Mouse (Mus musculus): ENCODE results near the gene Ecel1. TPM values are rescaled to one million over a fixed set of nuclear protein-coding genes. Genes with fewer than 3 reads are reported as not detected.

The Ecel1 gene
- total RNA-seq, 2 experiments from 2014 or later: not detected

GRCm38 (mm10) chr1:87111719-87112354, 44.5 kb downstream of the Ecel1 start:
- intact Hi-C loops (cut with DNase I): no loop called here
- DNase-seq (ENCODE audit: low spot score): no peak

DNA sequence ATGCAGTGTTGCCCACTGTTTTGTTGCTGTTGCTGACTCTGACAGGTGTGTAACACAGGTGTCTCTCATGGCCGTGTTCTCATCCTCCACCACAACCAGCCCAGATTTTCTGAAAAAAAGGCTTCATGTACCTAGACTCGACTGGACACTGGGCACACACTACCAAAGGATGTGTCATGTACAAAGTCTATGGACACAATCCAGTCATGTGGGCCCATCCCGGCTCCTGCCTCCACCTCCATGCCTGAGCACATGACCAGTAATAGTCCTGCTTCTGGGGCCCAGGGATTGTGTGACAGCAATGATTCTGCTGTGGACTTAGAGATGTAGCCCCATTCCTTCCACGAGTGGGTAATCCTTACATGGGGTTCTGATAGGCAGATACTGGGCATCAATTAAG, 47.8 kb downstream of the Ecel1 start:
- DNase-seq (ENCODE audit: low spot score): no peak
- intact Hi-C loops (cut with DNase I): no loop called here

DNA sequence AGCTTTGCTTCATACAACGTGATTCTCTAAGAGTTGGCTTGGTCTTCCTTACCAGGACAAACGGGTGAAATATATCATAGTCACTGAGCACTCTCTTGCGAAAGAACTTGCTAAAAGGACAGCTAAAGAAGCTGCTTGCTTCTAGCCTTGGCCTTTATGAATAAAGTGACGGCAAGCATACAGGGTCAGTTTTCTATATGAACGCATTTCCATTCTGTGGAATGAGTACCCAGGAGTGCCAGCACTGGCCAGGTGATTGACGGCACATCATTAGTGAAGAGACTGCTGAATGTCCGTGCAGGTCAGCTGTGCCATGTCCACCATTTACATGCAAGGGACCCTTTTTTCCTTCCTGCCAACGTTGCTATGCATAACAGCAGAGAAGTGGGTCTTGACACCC, 49.8 kb downstream of the Ecel1 start:
- intact Hi-C loops (cut with DNase I): no loop called here
- DNase-seq (ENCODE audit: low spot score): no peak

DNA sequence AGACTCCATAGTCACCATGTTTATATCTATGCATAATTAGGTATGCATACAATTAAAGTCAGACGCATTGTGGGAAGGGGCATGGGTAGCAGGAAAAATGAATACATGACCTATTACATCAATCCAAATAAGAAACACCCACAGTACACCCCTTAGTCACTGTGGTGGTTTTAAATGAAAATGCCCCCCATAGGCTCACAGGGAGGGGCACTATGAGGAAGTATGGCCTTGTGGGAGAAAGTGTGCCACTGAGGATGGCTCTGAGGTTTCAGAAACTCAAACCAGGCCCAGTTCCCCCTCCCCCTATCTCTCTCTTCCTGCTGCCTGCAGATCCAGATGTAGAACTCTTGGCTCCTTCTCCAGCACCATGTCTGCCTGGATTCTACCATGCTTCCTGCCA, 52.4 kb downstream of the Ecel1 start:
- no peak for DNase-seq (ENCODE audit: low spot score)
- intact Hi-C loops (cut with DNase I): no loop called here

GRCm38 (mm10) chr1:87102114-87102513, 54.2 kb downstream of the Ecel1 start:
- DNase-seq (ENCODE audit: low spot score): no peak
- intact Hi-C loops (cut with DNase I): no loop called here

- no peak for DNase-seq (ENCODE audit: low spot score)
- intact Hi-C loops (cut with DNase I): no loop called here
These were observed 54.9 kb downstream of the Ecel1 start, which contains the start of gene Alpi for GRCm38 (mm10) chr1:87101411-87101810. TSS of gene Alpi (minus strand) at chr1:87101606.

- peak; percentile 6 for DNase-seq (ENCODE audit: low spot score)
- intact Hi-C loops (cut with DNase I): no loop called here
These were observed 57.9 kb downstream of the Ecel1 start for GRCm38 (mm10) chr1:87098358-87098975.

Other genes with a start within 250 kb of the Ecel1 start
- gene Alppl2, start 66.6 kb downstream of the Ecel1 start, total RNA-seq (2021): not detected
- gene Alpi, start 54.9 kb downstream of the Ecel1 start, total RNA-seq (2021): not detected
- gene Akp3, start 31.5 kb downstream of the Ecel1 start, total RNA-seq (2021): not detected
- not detected for gene Prss56, start 26.8 kb upstream of the Ecel1 start, total RNA-seq (2021)
- gene Chrnd, start 34.1 kb upstream of the Ecel1 start, total RNA-seq (2021): not detected
- not detected for gene Chrng, start 48.1 kb upstream of the Ecel1 start, total RNA-seq (2021)
- gene Eif4e2, start 57.4 kb upstream of the Ecel1 start, total RNA-seq (2021): 10 to 100 TPM; 47.5 to 52.2 TPM
- 1 to 10 TPM; 3.2 to 3.3 TPM for gene Efhd1, start 107.8 kb upstream of the Ecel1 start, total RNA-seq (2021)
- gene Gigyf2, start 170.5 kb upstream of the Ecel1 start, total RNA-seq (2021): 10 to 100 TPM; 46.5 to 46.8 TPM
- not detected for gene Kcnj13, start 238.2 kb upstream of the Ecel1 start, total RNA-seq (2021)

Measured in heart, postnatal 25 days (tissue).